26 mouse cellular contexts compared by ENCODE assay signal in genomic region chr3:133650025-133650424, GRCm38 (mm10).
DNase-seq lines count a peak whose midpoint lies in the region; ATAC-seq and TF ChIP-seq lines count a peak whose summit lies in the region.
"Had no signal": no experiment of that assay in that cellular context is flagged by ENCODE, and none has a peak within 500 bp of the region (broad histone marks: within the 10 kb centered on the region; RNA-seq: fewer than 3 reads in every experiment).

No protein-coding gene starts in this region.

- intact Hi-C loops in heart, postnatal 25 days (cut with DNase I) = no loop called here

- no peaks in the 10 kb centered on the region for H3K79me2 ChIP-seq in CH12.LX (replicated peaks; ENCODE audit: control insufficient read depth, extremely low read depth, insufficient read depth, poor library complexity, severe bottlenecking)

- no peak overlapping the region for H3K9ac ChIP-seq in CH12.LX (ENCODE audit: insufficient read depth, low read depth)
- H3K9ac ChIP-seq: embryonic facial prominence, embryonic 12.5 days; embryonic facial prominence, embryonic 15.5 days; forebrain, embryonic 12.5 days; forebrain, embryonic 15.5 days; hindbrain, embryonic 13.5 days; intestine, embryonic 15.5 days had no signal

- no peak overlapping the region for H3K4me2 ChIP-seq in CH12.LX (ENCODE audit: insufficient read depth, low read depth, poor library complexity, severe bottlenecking)
- H3K4me2 ChIP-seq: embryonic facial prominence, embryonic 12.5 days; embryonic facial prominence, embryonic 15.5 days; forebrain, embryonic 12.5 days; forebrain, embryonic 15.5 days; heart, embryonic 11.5 days; hindbrain, embryonic 13.5 days; intestine, embryonic 15.5 days had no signal

- TF ChIP-seq CTCF in CH12.LX (conservative IDR thresholded peaks at IDR 0.05 in 1 of 2, IDR thresholded peaks at IDR 0.05 in 1 of 2; ENCODE audit: low read depth in 2 of 2, low read length in 2 of 2) = no peak
- TF ChIP-seq CTCF in bone marrow macrophage, adult 2 months (IDR thresholded peaks at IDR 0.05; ENCODE audit: low read depth, low read length) = no peak

- H3K9me3 ChIP-seq in CH12.LX (replicated peaks; ENCODE audit: low read length) = peaks cover 4% of the 10 kb centered on the region
- H3K9me3 ChIP-seq: embryonic facial prominence, embryonic 12.5 days; embryonic facial prominence, embryonic 15.5 days; forebrain, embryonic 12.5 days; forebrain, embryonic 15.5 days; G1E; hindbrain, embryonic 10.5 days; hindbrain, embryonic 13.5 days; intestine, embryonic 15.5 days had no signal

- no peak for TF ChIP-seq RAD21 in CH12.LX (IDR thresholded peaks at IDR 0.05; ENCODE audit: low read depth, low read length)

- H3K4me3 ChIP-seq in CH12.LX (replicated peaks in 1 of 3; ENCODE audit: low read depth in 2 of 3, low read length in 2 of 3, poor library complexity in 1 of 3) = no peak overlapping the region
- H3K4me3 ChIP-seq in bone marrow macrophage, adult 2 months (ENCODE audit: insufficient read depth, low read length) = no peak overlapping the region
- H3K4me3 ChIP-seq: embryonic facial prominence, embryonic 12.5 days; embryonic facial prominence, embryonic 15.5 days; erythroblast, embryonic 14.5 days; forebrain, embryonic 12.5 days; forebrain, embryonic 15.5 days; hindbrain, embryonic 10.5 days; hindbrain, embryonic 13.5 days; intestine, embryonic 15.5 days had no signal

- no peaks in the 10 kb centered on the region for H3K36me3 ChIP-seq in CH12.LX (replicated peaks in 1 of 2; ENCODE audit: control insufficient read depth in 1 of 2, insufficient read depth in 1 of 2, low read length in 1 of 2)
- H3K36me3 ChIP-seq: embryonic facial prominence, embryonic 12.5 days; embryonic facial prominence, embryonic 15.5 days; forebrain, embryonic 12.5 days; forebrain, embryonic 15.5 days; G1E; hindbrain, embryonic 10.5 days; hindbrain, embryonic 13.5 days; intestine, embryonic 15.5 days had no signal

- dilution Hi-C loops in CH12.LX (cut with MboI; ENCODE audit: extremely low pct_ligation_motif_present, extremely low pct_unique_long_range_greater_than_20kb, low sequenced_read_pairs) = no loop called here

- DNase-seq in CH12.LX (ENCODE audit: extremely low read depth) = no peak
- no peak for DNase-seq in ovary, postnatal 36 days (ENCODE audit: low spot score)
- no peak for DNase-seq in yolk sac, embryonic 10.5 days (ENCODE audit: low spot score)
- DNase-seq in heart, postnatal 25 days (ENCODE audit: low spot score) = no peak
- DNase-seq: adrenal gland, adult 8-10 months; adrenal gland, postnatal 25 days; cerebellum, adult 18-20 months; cerebellum, adult 9-10 months; cerebellum, postnatal 14 days; gastrocnemius, postnatal 36 days; heart, adult 11 months; heart, postnatal 36 days had no signal

- H3K27me3 ChIP-seq in CH12.LX (replicated peaks) = no peaks in the 10 kb centered on the region
- H3K27me3 ChIP-seq: embryonic facial prominence, embryonic 12.5 days; embryonic facial prominence, embryonic 15.5 days; forebrain, embryonic 12.5 days; forebrain, embryonic 15.5 days; hindbrain, embryonic 13.5 days; intestine, embryonic 15.5 days had no signal

- peak; percentile 74 for ATAC-seq in megakaryocyte, adult 5-6 weeks (ENCODE audit: poor library complexity, severe bottlenecking)
- ATAC-seq: activated CD4-positive, CD25-positive, alpha-beta regulatory T cell, adult 4 months; forebrain, embryonic 15.5 days; hindbrain, embryonic 16.5 days; intestine, embryonic 15.5 days had no signal

- H3K4me1 ChIP-seq in CH12.LX (ENCODE audit: control insufficient read depth in 1 of 2, insufficient read depth in 2 of 2) = peaks cover 8 to 23% of the 10 kb centered on the region in 2 experiments
- H3K4me1 ChIP-seq in bone marrow macrophage, adult 2 months (ENCODE audit: control insufficient read depth, insufficient read depth, low read length) = peaks cover 8% of the 10 kb centered on the region
- H3K4me1 ChIP-seq: embryonic facial prominence, embryonic 12.5 days; embryonic facial prominence, embryonic 15.5 days; forebrain, embryonic 12.5 days; forebrain, embryonic 15.5 days; intestine, embryonic 15.5 days had no signal

- in situ Hi-C loops in CH12.LX (cut with MboI; ENCODE audit: low pct_ligation_motif_present, low pct_unique_long_range_greater_than_20kb, low sequenced_read_pairs) = no loop called here

- peak; percentile 69 for TF ChIP-seq EP300 in CH12.LX (IDR thresholded peaks at IDR 0.05; ENCODE audit: low read length)

- no peak for TF ChIP-seq POLR2A in CH12.LX (IDR thresholded peaks at IDR 0.05; ENCODE audit: low read depth, low read length)
- no peak for TF ChIP-seq POLR2A in bone marrow macrophage, adult 2 months (IDR thresholded peaks at IDR 0.05; ENCODE audit: borderline replicate concordance, low read depth, low read length)

- no peak overlapping the region for H3K27ac ChIP-seq in CH12.LX (ENCODE audit: insufficient read depth, low read depth)
- peak overlapping the region; percentile 40; the same call in 1 of the 2 replicates for H3K27ac ChIP-seq in bone marrow macrophage, adult 2 months (ENCODE audit: insufficient read depth, low read depth, low read length)
- H3K27ac ChIP-seq: embryonic facial prominence, embryonic 12.5 days; embryonic facial prominence, embryonic 15.5 days; forebrain, embryonic 12.5 days; forebrain, embryonic 15.5 days; hindbrain, embryonic 10.5 days; hindbrain, embryonic 13.5 days; intestine, embryonic 15.5 days had no signal

TF ChIP-seq in CH12.LX, 34 proteins besides CTCF, POLR2A, EP300 and RAD21:
- TF ChIP-seq IRF4 (IDR thresholded peaks at IDR 0.05; ENCODE audit: low read depth, low read length) (peak; percentile 59), ZNF384 (IDR thresholded peaks at IDR 0.05; ENCODE audit: low read depth, low read length) (peak; percentile 34; the same call in 1 of the 2 replicates), JUND (conservative IDR thresholded peaks at IDR 0.05; ENCODE audit: low read depth, low read length) (no peak), CHD1 (IDR thresholded peaks at IDR 0.05; ENCODE audit: low read depth, low read length) (peak; percentile 66; the same call in 1 of the 2 replicates)
